Mouse (Mus musculus) liver, embryonic 16.5 days (tissue): ENCODE results near the gene Usp22. TPM values are rescaled to one million over a fixed set of nuclear protein-coding genes. Genes with fewer than 3 reads are reported as not detected.
"Not testable (repeated sequence)": the region's sequence is repeated elsewhere in the genome, so short reads cannot be mapped to it uniquely, and the experiment has no call there.

Experiments
- ATAC-seq: fragments of 200-750 bp; cut with Nextera tagmentation; 2 replicates; pipeline ENCODE4 v1.8.0; 2017; ENCODE audit warnings: low read depth, mild to moderate bottlenecking, moderate number of reproducible peaks, moderate library complexity
- H3K27ac ChIP-seq: fragments of 300-500 bp; sonication (generic); 2 replicates; pipeline ENCODE4 v1.5.1; 2014; ENCODE audit warnings: mild to moderate bottlenecking, low read length
- H3K27me3 ChIP-seq: fragments of 300-500 bp; sonication (generic); 2 replicates; pipeline ENCODE4 v1.6.1; 2014; ENCODE audit warnings: low read depth, low read length, mixed read lengths; ENCODE audit not compliant: control insufficient read depth, insufficient read depth
- H3K36me3 ChIP-seq: fragments of 300-500 bp; sonication (generic); 2 replicates; pipeline ENCODE4 v1.6.1; 2014; ENCODE audit warnings: mild to moderate bottlenecking; ENCODE audit not compliant: control insufficient read depth, insufficient read depth
- H3K4me1 ChIP-seq: fragments of 300-500 bp; sonication (generic); 2 replicates; pipeline ENCODE4 v1.6.1; 2014; ENCODE audit warnings: low read depth, low read length, mixed read lengths; ENCODE audit not compliant: control insufficient read depth
- H3K4me2 ChIP-seq: fragments of 300-500 bp; sonication (generic); 2 replicates; pipeline ENCODE4 v1.6.1; 2014; ENCODE audit warnings: low read depth, low read length, mixed read lengths
- H3K4me3 ChIP-seq: fragments of 300-500 bp; sonication (generic); 2 replicates; pipeline ENCODE4 v1.5.1; 2014; ENCODE audit warnings: low read depth, mild to moderate bottlenecking, low read length
- H3K9ac ChIP-seq: fragments of 300-500 bp; sonication (generic); 2 replicates; pipeline ENCODE4 v1.6.1; 2014; ENCODE audit warnings: low read depth, low read length
- H3K9me3 ChIP-seq: fragments of 300-500 bp; sonication (generic); replicated peaks from 2 replicates; pipeline ENCODE4 v1.6.1; 2016; ENCODE audit warnings: low read length; ENCODE audit not compliant: control insufficient read depth
- whole genome bisulfite sequencing: fragments of 180-500 bp; shearing (Covaris S2); extraction: QIAGEN DNeasy Blood & Tissue Kit; methylation state at CpG from one replicate; pipeline ENCODE4 v1.1.7; 2014; ENCODE audit not compliant: insufficient replicate concordance; 5-methylcytosine and 5-hydroxymethylcytosine counted together
- polyA plus RNA-seq: library from polyadenylated mRNA; unstranded; fragments of >200 nt; fragmentation: Nextera tagmentation; extraction: Ambion mirVana; gene quantifications from 2 replicates; pipeline ENCODE4 v1.2.1, GENCODE M21; 2015

The Usp22 gene
- polyA plus RNA-seq, 1 experiment from 2014 or later = 19.5 TPM

DNA sequence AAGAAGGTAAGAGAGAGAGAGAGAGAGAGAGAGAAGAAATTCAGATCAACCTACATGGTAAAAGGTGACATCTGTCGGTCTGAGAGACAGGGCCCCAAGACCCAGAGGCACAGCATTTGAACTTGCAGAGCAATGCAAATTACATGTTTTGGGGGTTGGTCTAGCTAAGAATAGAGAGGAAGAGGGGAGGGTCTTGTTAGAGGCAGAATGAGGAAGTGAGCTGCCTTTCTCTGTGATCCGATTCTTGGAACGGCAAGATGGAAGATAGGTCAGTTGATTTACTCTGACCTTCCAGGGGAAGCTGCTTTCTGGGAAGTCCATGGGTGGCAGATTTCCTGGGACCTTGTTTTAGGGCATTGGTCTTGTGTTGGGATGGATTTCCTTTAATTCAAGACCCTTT is 32.6 kb downstream of the Usp22 start:
- 0 out of 2 replicates have a peak overlapping the region, but pooled peaks have one; percentile 7 for H3K27ac ChIP-seq
- peaks cover 2% of the 10 kb centered on the region; the same call in 1 of the 2 replicates for H3K27me3 ChIP-seq
- H3K9ac ChIP-seq = no peak overlapping the region
- H3K4me1 ChIP-seq = no peaks in the 10 kb centered on the region
- peak overlapping the region; percentile 2; the same call in 1 of the 2 replicates for H3K4me2 ChIP-seq
- no peaks in the 10 kb centered on the region for H3K36me3 ChIP-seq
- peak overlapping the region; percentile 31 for H3K4me3 ChIP-seq
- no peak for ATAC-seq
- H3K9me3 ChIP-seq = no peaks in the 10 kb centered on the region
- WGBS = 10% methylated on average over 3 of the region's 3 CpGs

DNA sequence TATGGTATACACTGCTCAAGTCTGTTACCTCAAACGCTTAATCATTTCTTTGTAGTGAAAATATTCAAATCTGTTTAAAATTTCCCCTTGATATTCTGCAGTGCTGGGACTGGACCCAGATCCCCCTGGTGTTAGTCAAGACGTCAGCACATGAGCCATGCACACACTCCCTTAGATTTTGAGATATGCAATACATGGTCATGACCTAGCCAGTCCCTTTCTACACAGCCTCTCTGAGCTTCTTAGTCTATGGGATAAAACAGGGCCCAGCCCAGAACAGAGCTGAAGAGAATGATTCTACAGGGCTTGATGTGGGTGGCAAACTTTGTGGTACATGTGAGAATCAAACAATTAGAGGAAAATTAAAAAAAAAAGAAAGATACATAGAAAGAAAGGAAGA is 33.2 kb downstream of the Usp22 start:
- Histone ChIP-seq H3K9ac (no peak overlapping the region), H3K4me2 (no peak overlapping the region), H3K4me1 (no peaks in the 10 kb centered on the region), H3K9me3 (no peaks in the 10 kb centered on the region), H3K4me3 (no peak overlapping the region), H3K36me3 (no peaks in the 10 kb centered on the region), H3K27ac (no peak overlapping the region), H3K27me3 (peaks cover 2% of the 10 kb centered on the region; the same call in 1 of the 2 replicates)
- no peak for ATAC-seq
- WGBS = 38% methylated on average over 2 of the region's 2 CpGs

DNA sequence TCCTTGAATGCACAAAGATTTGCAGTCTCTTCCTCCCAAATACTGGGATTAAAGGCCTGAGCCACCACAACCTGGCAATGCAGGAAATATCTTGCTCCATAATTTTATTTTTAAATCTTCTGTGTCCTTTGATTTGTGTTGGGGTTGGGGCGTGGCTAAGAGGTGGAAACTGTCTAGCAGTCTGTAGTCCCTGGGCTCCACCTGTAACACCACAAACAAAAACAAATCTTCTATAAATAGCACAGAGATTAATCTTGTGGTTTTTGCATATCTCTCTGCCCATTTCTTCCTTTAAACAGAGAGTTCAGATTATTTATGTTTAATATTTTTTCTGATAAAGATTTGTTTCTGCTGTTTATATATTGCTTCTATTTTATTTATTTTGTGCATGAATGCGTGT is 41.9 kb downstream of the Usp22 start:
- H3K4me3 ChIP-seq = no peak overlapping the region
- no peak overlapping the region for H3K9ac ChIP-seq
- H3K36me3 ChIP-seq = no peaks in the 10 kb centered on the region
- no peaks in the 10 kb centered on the region for H3K9me3 ChIP-seq
- H3K4me1 ChIP-seq = no peaks in the 10 kb centered on the region
- H3K27ac ChIP-seq = no peak overlapping the region
- no peak for ATAC-seq
- no peak overlapping the region for H3K4me2 ChIP-seq
- H3K27me3 ChIP-seq = no peaks in the 10 kb centered on the region
- 48% methylated on average over 2 of the region's 2 CpGs for WGBS

DNA sequence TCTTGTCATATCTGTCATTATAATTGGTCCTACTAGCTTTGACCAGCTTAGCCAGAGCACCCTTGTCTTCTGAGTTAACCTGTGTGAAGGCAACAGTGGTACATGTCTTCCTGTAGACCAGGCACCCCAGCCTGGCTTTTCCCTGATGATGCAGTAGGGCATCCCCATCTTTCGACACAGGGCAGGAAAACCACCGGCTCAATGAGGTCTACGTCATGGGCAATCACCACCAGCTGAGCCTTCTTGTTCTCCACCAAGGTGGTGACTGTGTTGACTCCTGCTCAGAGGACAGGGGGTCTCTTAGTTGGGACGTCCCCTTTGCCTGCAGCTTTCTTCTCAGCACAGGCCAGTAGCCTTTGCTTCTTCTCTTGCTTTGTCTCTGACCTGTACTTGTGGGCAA is 44.2 kb downstream of the Usp22 start:
- not testable (repeated sequence) for ATAC-seq, H3K36me3 ChIP-seq, H3K9me3 ChIP-seq, H3K4me3 ChIP-seq, H3K27ac ChIP-seq, H3K4me2 ChIP-seq, H3K27me3 ChIP-seq, H3K4me1 ChIP-seq, H3K9ac ChIP-seq
- 57% methylated on average over 4 of the region's 4 CpGs for WGBS

DNA sequence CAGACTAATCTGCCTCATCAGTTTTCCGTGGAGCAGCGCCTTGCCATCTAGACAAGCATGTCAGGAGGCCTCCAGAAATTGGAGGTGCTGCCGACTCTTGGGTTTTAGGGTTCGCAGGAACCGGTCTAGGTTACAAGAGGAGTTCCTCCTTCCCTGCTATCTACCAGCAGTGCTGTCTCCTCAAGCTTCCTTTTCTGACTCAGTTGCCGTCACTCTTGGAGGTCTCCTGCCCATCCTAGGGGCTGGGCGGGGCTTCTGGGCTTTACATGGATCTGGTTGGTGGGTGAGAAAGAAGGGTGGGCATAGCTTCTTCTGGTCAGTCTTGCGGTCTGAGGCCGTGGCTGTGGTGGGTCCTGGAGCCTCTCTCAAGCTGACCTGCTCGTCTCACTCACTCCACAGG is 45.5 kb downstream of the Usp22 start:
- H3K27ac ChIP-seq = no peak overlapping the region
- H3K27me3 ChIP-seq = no peaks in the 10 kb centered on the region
- no peaks in the 10 kb centered on the region for H3K4me1 ChIP-seq
- H3K9me3 ChIP-seq = no peaks in the 10 kb centered on the region
- no peak for ATAC-seq
- no peak overlapping the region for H3K4me3 ChIP-seq
- no peaks in the 10 kb centered on the region for H3K36me3 ChIP-seq
- 25% methylated on average over 10 of the region's 10 CpGs for WGBS
- H3K4me2 ChIP-seq = no peak overlapping the region
- H3K9ac ChIP-seq = no peak overlapping the region

DNA sequence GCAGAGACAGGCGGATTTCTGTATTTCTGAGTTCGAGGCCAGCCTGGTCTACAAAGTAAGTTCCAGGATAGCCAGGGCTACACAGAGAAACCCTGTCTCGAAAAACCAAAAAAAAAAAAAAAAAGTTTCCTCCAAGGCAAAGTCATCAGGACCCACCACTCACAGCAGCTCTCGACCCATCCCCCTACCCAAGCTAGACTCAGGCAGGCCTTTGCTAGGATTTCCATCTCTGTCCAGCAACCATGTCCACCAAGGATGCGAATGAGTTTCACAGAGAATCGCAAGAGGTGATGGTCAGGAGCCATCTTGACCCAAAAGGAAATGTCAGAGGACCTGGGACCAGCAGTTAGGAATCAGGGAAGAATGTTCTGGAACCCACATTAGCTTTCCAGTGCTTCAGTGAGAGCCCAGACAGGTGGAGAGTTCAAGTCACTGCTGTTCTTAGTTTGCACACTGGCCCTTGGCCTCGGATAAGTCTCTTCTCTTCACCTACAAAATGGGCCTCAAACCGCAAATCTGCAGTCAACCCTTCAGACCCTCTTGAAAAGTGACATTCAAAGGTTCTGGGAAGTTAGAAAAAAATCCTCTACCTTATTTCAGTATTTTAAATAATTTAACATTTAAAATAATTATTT is 47.3 kb downstream of the Usp22 start:
- Histone ChIP-seq H3K9ac (no peak overlapping the region), H3K27ac (no peak overlapping the region), H3K4me1 (no peaks in the 10 kb centered on the region), H3K27me3 (no peaks in the 10 kb centered on the region), H3K9me3 (no peaks in the 10 kb centered on the region), H3K4me3 (no peak overlapping the region), H3K4me2 (no peak overlapping the region), H3K36me3 (no peaks in the 10 kb centered on the region)
- no peak for ATAC-seq
- WGBS = 68% methylated on average over 8 of the region's 8 CpGs

DNA sequence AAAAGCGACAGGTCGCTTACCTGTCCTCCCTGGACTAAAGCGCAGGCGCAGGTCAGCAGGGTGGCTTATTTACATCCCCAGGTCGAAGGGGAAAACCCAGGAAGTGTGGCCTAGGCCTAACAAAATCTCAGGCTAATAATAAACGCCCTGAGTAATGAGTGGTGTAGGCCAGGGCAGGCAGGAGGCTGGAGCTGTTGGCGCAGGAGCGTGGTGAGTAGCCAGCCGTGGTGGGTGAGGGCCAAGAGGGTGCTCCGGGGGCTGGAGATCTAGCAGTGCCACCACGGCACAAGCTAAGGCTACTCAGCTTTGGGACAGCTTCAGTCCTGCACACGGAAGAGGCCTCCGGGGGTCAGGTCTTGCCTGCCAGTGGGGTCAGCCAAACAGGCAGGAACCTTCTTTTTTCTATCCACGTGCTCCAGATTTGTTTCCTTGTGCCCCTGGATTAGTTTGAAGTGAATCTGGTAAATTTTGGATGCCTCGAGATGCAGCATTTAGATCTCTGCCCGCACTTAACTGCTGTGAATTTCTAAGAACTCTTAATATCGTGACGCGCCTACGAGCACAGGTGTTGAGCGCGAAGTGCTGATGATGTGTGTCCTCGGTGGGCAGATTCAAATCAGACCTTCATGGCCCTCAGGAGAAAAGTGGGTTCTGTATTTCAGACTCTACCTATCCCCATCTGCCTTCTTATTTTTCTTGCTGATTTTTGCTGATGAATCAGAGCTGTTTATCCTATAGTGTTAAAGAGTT is 48.1 kb downstream of the Usp22 start, which contains the start of gene Tnfrsf13b:
Tnfrsf13b (plus strand) TSS at position 150 of the 750 bp plus-strand sequence.
- Histone ChIP-seq H3K27me3 (no peaks in the 10 kb centered on the region), H3K4me3 (no peak within 1 kb of the TSS), H3K9ac (no peak within 1 kb of the TSS), H3K36me3 (no peaks in the 10 kb centered on the region), H3K4me2 (no peak within 1 kb of the TSS), H3K9me3 (no peaks in the 10 kb centered on the region), H3K4me1 (no peaks in the 10 kb centered on the region), H3K27ac (no peak within 1 kb of the TSS)
- no peak for ATAC-seq
- 71% methylated on average over 23 of the region's 23 CpGs for WGBS

DNA sequence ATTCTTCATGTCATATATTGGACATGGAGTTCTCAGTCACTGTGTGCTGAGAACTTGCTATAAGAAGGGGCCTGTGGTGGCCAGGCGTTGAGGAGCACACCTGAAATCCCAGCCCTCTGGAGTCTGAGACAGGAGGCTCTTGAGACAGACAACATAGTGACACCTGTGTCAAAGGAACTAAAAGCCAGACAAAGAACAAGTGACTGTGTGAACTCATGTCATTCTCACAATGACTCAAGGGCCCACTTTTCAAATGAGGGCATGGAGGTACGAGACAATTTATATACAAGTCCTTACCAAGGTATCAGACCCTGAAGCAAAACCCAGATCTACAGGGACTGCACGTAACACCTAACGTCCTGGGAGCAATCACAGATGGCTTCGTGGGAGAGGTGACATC is 48.9 kb downstream of the Usp22 start:
- 65% methylated on average over 5 of the region's 5 CpGs for WGBS
- Histone ChIP-seq H3K9ac (no peak overlapping the region), H3K27ac (no peak overlapping the region), H3K4me1 (no peaks in the 10 kb centered on the region), H3K36me3 (no peaks in the 10 kb centered on the region), H3K4me2 (no peak overlapping the region), H3K4me3 (no peak overlapping the region), H3K9me3 (no peaks in the 10 kb centered on the region), H3K27me3 (no peaks in the 10 kb centered on the region)
- no peak for ATAC-seq

DNA sequence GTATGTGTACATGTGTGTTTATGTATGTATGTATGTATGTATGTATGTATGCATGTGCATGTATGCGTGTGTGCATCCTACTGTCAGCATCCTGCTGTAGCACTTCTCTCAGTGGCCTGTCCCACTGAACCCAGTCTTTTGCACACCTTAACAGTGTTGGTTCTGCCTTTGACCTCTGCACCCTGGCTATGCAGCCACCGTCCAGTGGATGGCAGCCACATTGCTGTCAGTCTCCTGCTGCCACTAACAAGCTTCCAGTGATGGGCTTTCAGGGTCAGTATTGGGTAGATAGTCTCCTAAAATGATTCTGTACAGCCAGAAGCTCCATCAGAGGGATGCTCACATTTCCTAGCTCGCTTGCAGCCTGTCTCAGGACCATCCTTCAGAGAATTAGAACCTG is 51.0 kb downstream of the Usp22 start:
- ATAC-seq = no peak
- Histone ChIP-seq H3K36me3 (no peaks in the 10 kb centered on the region), H3K27ac (no peak overlapping the region), H3K9ac (no peak overlapping the region), H3K27me3 (no peaks in the 10 kb centered on the region), H3K9me3 (no peaks in the 10 kb centered on the region), H3K4me2 (no peak overlapping the region), H3K4me3 (no peak overlapping the region), H3K4me1 (no peaks in the 10 kb centered on the region)
- WGBS = 50% methylated on average over 3 of the region's 3 CpGs
